Mouse (Mus musculus) CH12.LX (cell line): ENCODE results near the gene Srsf10. TPM values are rescaled to one million over a fixed set of nuclear protein-coding genes. Genes with fewer than 3 reads are reported as not detected.

ENCODE experiments used
- DNase-seq: peaks from one replicate; pipeline ENCODE4 v3.0.0-alpha.2; 2013; ENCODE audit errors: extremely low read depth
- H3K27ac ChIP-seq: 2 replicates; pipeline ENCODE4 v1.5.1; 2012; ENCODE audit warnings: low read depth, mild to moderate bottlenecking, control low read depth, moderate library complexity; ENCODE audit not compliant: insufficient read depth
- H3K27me3 ChIP-seq: replicated peaks from 2 replicates; pipeline ENCODE3; 2012; ENCODE audit warnings: inconsistent platforms
- H3K36me3 ChIP-seq, 2 experiments: replicated peaks in 1 of 2; 2 replicates each; pipeline versions ENCODE3 to v1.6.1; 2012; ENCODE audit warnings: inconsistent platforms in 1 of 2, low read length in 1 of 2, mild to moderate bottlenecking in 1 of 2, mixed read lengths in 1 of 2, moderate library complexity in 1 of 2; ENCODE audit not compliant: control insufficient read depth in 1 of 2, insufficient read depth in 1 of 2
- H3K4me1 ChIP-seq, 2 experiments: 2 replicates each; pipeline ENCODE4 v1.6.1; 2012; ENCODE audit warnings: inconsistent platforms in 1 of 2, moderate library complexity in 1 of 2; ENCODE audit not compliant: insufficient read depth in 2 of 2, control insufficient read depth in 1 of 2
- H3K4me2 ChIP-seq: 2 replicates; pipeline ENCODE4 v1.6.1; 2012; ENCODE audit warnings: low read depth, mild to moderate bottlenecking, control low read depth; ENCODE audit not compliant: poor library complexity, insufficient read depth, severe bottlenecking
- H3K4me3 ChIP-seq, 3 experiments: fragments of 150-350 bp in 1 of 3; sonication (generic) in 1 of 3; replicated peaks in 1 of 3; 2 replicates each; pipeline versions ENCODE3 to v1.5.1; 2011 to 2012; ENCODE audit warnings: low read depth in 2 of 3, low read length in 2 of 3, mild to moderate bottlenecking in 2 of 3, moderate library complexity in 2 of 3, control low read depth in 1 of 3, improper control_type of control experiment in 1 of 3, inconsistent platforms in 1 of 3, mixed read lengths in 1 of 3; ENCODE audit not compliant: poor library complexity in 1 of 3
- H3K79me2 ChIP-seq: replicated peaks from 2 replicates; pipeline ENCODE4 v1.6.1; 2012; ENCODE audit warnings: mild to moderate bottlenecking, moderate library complexity; ENCODE audit not compliant: control insufficient read depth, poor library complexity, insufficient read depth, severe bottlenecking; ENCODE audit errors: extremely low read depth
- H3K9ac ChIP-seq: 2 replicates; pipeline ENCODE4 v1.6.1; 2012; ENCODE audit warnings: low read depth, mild to moderate bottlenecking, control low read depth, moderate library complexity; ENCODE audit not compliant: insufficient read depth
- H3K9me3 ChIP-seq: replicated peaks from 2 replicates; pipeline ENCODE3; 2012; ENCODE audit warnings: low read length, inconsistent platforms, mixed read lengths
- BHLHE40 ChIP-seq: IDR thresholded peaks from 2 replicates; pipeline ENCODE4 v1.6.1; 2011; ENCODE audit warnings: mild to moderate bottlenecking, low read depth, low read length, improper control_type of control experiment
- CHD1 ChIP-seq: IDR thresholded peaks from 2 replicates; pipeline ENCODE4 v1.6.1; 2012; ENCODE audit warnings: low read depth, low read length, improper control_type of control experiment, inconsistent platforms
- CHD2 ChIP-seq: IDR thresholded peaks from 2 replicates; pipeline ENCODE4 v1.6.1; 2011; ENCODE audit warnings: low read length, improper control_type of control experiment
- CTCF ChIP-seq, 2 experiments: IDR thresholded peaks in 1 of 2; conservative IDR thresholded peaks in 1 of 2; 2 replicates each; pipeline ENCODE4 v1.5.1; 2011 to 2012; ENCODE audit warnings: low read depth in 2 of 2, low read length in 2 of 2, improper control_type of control experiment in 1 of 2, inconsistent platforms in 1 of 2, mild to moderate bottlenecking in 1 of 2, moderate library complexity in 1 of 2
- EP300 ChIP-seq: IDR thresholded peaks from 2 replicates; pipeline ENCODE4 v1.6.1; 2011; ENCODE audit warnings: low read length, improper control_type of control experiment
- GABPA ChIP-seq: IDR thresholded peaks from 2 replicates; pipeline ENCODE4 v1.6.1; 2012; ENCODE audit warnings: low read depth, low read length, improper control_type of control experiment, inconsistent platforms; ENCODE audit not compliant: insufficient replicate concordance
- JUN ChIP-seq: IDR thresholded peaks from 2 replicates; pipeline ENCODE4 v1.6.1; 2011; ENCODE audit warnings: low read depth, mild to moderate bottlenecking, low read length, improper control_type of control experiment, moderate library complexity; ENCODE audit not compliant: insufficient read depth
- JUND ChIP-seq: conservative IDR thresholded peaks from 2 replicates; pipeline ENCODE4 v1.6.1; 2011; ENCODE audit warnings: low read depth, low read length, improper control_type of control experiment
- MAX ChIP-seq: IDR thresholded peaks from 2 replicates; pipeline ENCODE4 v1.6.1; 2011; ENCODE audit warnings: low read length, improper control_type of control experiment
- MAZ ChIP-seq: IDR thresholded peaks from 2 replicates; pipeline ENCODE4 v1.6.1; 2012; ENCODE audit warnings: low read depth, mild to moderate bottlenecking, inconsistent platforms, low read length, improper control_type of control experiment, moderate library complexity
- MEF2A ChIP-seq: IDR thresholded peaks from 2 replicates; pipeline ENCODE4 v1.6.1; 2014; ENCODE audit warnings: low read depth, mild to moderate bottlenecking, inconsistent platforms, low read length, improper control_type of control experiment, borderline replicate concordance
- MXI1 ChIP-seq: IDR thresholded peaks from 2 replicates; pipeline ENCODE4 v1.6.1; 2011; ENCODE audit warnings: mild to moderate bottlenecking, low read depth, low read length, improper control_type of control experiment
- MYC ChIP-seq: IDR thresholded peaks from 2 replicates; pipeline ENCODE4 v1.6.1; 2011; ENCODE audit warnings: low read depth, mild to moderate bottlenecking, improper control_type of control experiment, low read length
- POLR2A ChIP-seq: IDR thresholded peaks from 2 replicates; pipeline ENCODE4 v1.6.1; 2011; ENCODE audit warnings: low read depth, mild to moderate bottlenecking, improper control_type of control experiment, low read length
- RAD21 ChIP-seq: IDR thresholded peaks from 2 replicates; pipeline ENCODE4 v1.6.1; 2011; ENCODE audit warnings: low read depth, mild to moderate bottlenecking, low read length, improper control_type of control experiment, moderate library complexity
- RCOR1 ChIP-seq: conservative IDR thresholded peaks from 2 replicates; pipeline ENCODE4 v1.6.1; 2012; ENCODE audit warnings: low read depth, mild to moderate bottlenecking, inconsistent platforms, low read length, improper control_type of control experiment
- SMC3 ChIP-seq: IDR thresholded peaks from 2 replicates; pipeline ENCODE4 v1.6.1; 2011; ENCODE audit warnings: low read depth, low read length, improper control_type of control experiment
- TBP ChIP-seq: conservative IDR thresholded peaks from 2 replicates; pipeline ENCODE4 v1.6.1; 2011; ENCODE audit warnings: low read depth, low read length, improper control_type of control experiment
- TCF12 ChIP-seq: IDR thresholded peaks from 2 replicates; pipeline ENCODE4 v1.6.1; 2014; ENCODE audit warnings: low read depth, mild to moderate bottlenecking, inconsistent platforms, low read length, improper control_type of control experiment
- UBTF ChIP-seq: IDR thresholded peaks from 2 replicates; pipeline ENCODE4 v1.6.1; 2012; ENCODE audit warnings: low read depth, mild to moderate bottlenecking, inconsistent platforms, low read length, improper control_type of control experiment, moderate library complexity
- ZKSCAN1 ChIP-seq: IDR thresholded peaks from 2 replicates; pipeline ENCODE4 v1.6.1; 2012; ENCODE audit warnings: low read depth, inconsistent platforms, low read length, improper control_type of control experiment, borderline replicate concordance
- ZMIZ1 ChIP-seq: IDR thresholded peaks from 2 replicates; pipeline ENCODE4 v1.6.1; 2012; ENCODE audit warnings: low read depth, mild to moderate bottlenecking, inconsistent platforms, low read length, improper control_type of control experiment
- ZNF384 ChIP-seq: IDR thresholded peaks from 2 replicates; pipeline ENCODE4 v1.6.1; 2012; ENCODE audit warnings: low read depth, low read length, improper control_type of control experiment, inconsistent platforms
- dilution Hi-C: fragments of 300-500 bp; cut with MboI; formaldehyde crosslinking; loops from 2 replicates; pipeline ENCODE4 v1.14.3; 2020; ENCODE audit warnings: low sequenced_read_pairs; ENCODE audit not compliant: extremely low pct_unique_long_range_greater_than_20kb, extremely low pct_ligation_motif_present
- in situ Hi-C: fragments of 300-500 bp; cut with MboI; formaldehyde crosslinking; loops from 3 replicates; pipeline ENCODE4 v1.14.3; 2019; ENCODE audit warnings: low sequenced_read_pairs, low pct_ligation_motif_present, low pct_unique_long_range_greater_than_20kb, mixed read lengths
- polyA plus RNA-seq: library from polyadenylated mRNA; unstranded; fragments of >175 nt; gene quantifications from 2 replicates; pipeline ENCODE4 v1.2.1, GENCODE M21; 2012; ENCODE audit warnings: low read depth; ENCODE audit not compliant: insufficient read length
- total RNA-seq, 2 experiments: library from RNA; depleted of rRNA; stranded (reverse); fragments of 300-350 nt in 1 of 2; fragments of >200 nt in 1 of 2; gene quantifications; 2 replicates each; pipeline ENCODE4 v1.2.3; 2012 to 2014

Gene Srsf10
- total and polyA plus RNA-seq, 3 experiments, result 85.7 to 291 (median 179) TPM

- dilution Hi-C loops, result no loop called here
- in situ Hi-C loops, result no loop called here
- H3K9ac ChIP-seq, result no peak overlapping the region
These were observed 22.0 kb upstream of the Srsf10 start for GRCm38 (mm10) chr4:135833301-135834123.

GRCm38 (mm10) chr4:135834124-135834717 lies 21.3 kb upstream of the Srsf10 start:
- Histone ChIP-seq H3K9me3 (peaks cover 4% of the 10 kb centered on the region), H3K27ac (no peak overlapping the region), H3K4me2 (no peak overlapping the region), H3K79me2 (no peaks in the 10 kb centered on the region), H3K36me3 (no peaks in the 10 kb centered on the region), H3K9ac (no peak overlapping the region), H3K27me3 (peaks cover 8% of the 10 kb centered on the region), H3K4me1 (no peaks in the 10 kb centered on the region), H3K4me3 (no peak overlapping the region)
- TF ChIP-seq ZMIZ1, result no peak
- no peak for TF ChIP-seq SMC3
- TF ChIP-seq MYC, result no peak
- TF ChIP-seq CHD2, result no peak
- no peak for TF ChIP-seq JUND
- TF ChIP-seq MEF2A, result no peak
- TF ChIP-seq UBTF, result no peak
- no peak for TF ChIP-seq GABPA
- TF ChIP-seq MAX, result no peak
- no peak for TF ChIP-seq EP300
- TF ChIP-seq ZNF384, result no peak
- no peak for TF ChIP-seq POLR2A
- no peak for TF ChIP-seq MXI1
- no peak for TF ChIP-seq RCOR1
- TF ChIP-seq MAZ, result no peak
- TF ChIP-seq ZKSCAN1, result no peak
- TF ChIP-seq TCF12, result no peak
- no peak for TF ChIP-seq BHLHE40
- TF ChIP-seq CHD1, result no peak
- TF ChIP-seq RAD21, result no peak
- in situ Hi-C loops, result no loop called here
- dilution Hi-C loops, result no loop called here
- DNase-seq, result no peak

More at GRCm38 (mm10) chr4:135833301-135834123, 22.0 kb upstream of the Srsf10 start:
- Histone ChIP-seq H3K36me3 (no peaks in the 10 kb centered on the region), H3K4me3 (no peak overlapping the region), H3K4me2 (no peak overlapping the region), H3K79me2 (no peaks in the 10 kb centered on the region), H3K27ac (no peak overlapping the region), H3K27me3 (peaks cover 7% of the 10 kb centered on the region), H3K4me1 (no peaks in the 10 kb centered on the region), H3K9me3 (peaks cover 4% of the 10 kb centered on the region)
- no peak for DNase-seq
- no peak for TF ChIP-seq CHD2
- no peak for TF ChIP-seq JUN
- no peak for TF ChIP-seq TBP
- no peak for TF ChIP-seq CTCF (conservative IDR thresholded peaks at IDR 0.05 in 1 of 2, IDR thresholded peaks at IDR 0.05 in 1 of 2; ENCODE audit: low read depth in 2 of 2, low read length in 2 of 2)
- no peak for TF ChIP-seq MAZ
- TF ChIP-seq RCOR1, result no peak
- TF ChIP-seq MAX, result no peak
- TF ChIP-seq ZKSCAN1, result no peak
